Mouse (Mus musculus) 416B (cell line): Measurements from ENCODE around the gene Etfrf1.

ENCODE experiments used
- DNase-seq: peaks from one replicate; pipeline ENCODE4 v3.0.0; 2011; ENCODE audit warnings: low read depth

Etfrf1 gene

GRCm38 (mm10) chr6:145210816-145211338 lies at the start of gene Etfrf1, which contains the start of gene Casc1:
Gene Etfrf1 (plus strand): TSS chr6:145211134.
Gene Casc1 (minus strand): TSS chr6:145211005.
- peak; percentile 100 for DNase-seq

GRCm38 (mm10) chr6:145171892-145172606 lies 38.9 kb upstream of the Etfrf1 start:
- DNase-seq, result no peak

- DNase-seq, result no peak
Observed at GRCm38 (mm10) chr6:145173781-145174191, 37.1 kb upstream of the Etfrf1 start.

- DNase-seq, result no peak
Observed at GRCm38 (mm10) chr6:145175571-145175981, 35.4 kb upstream of the Etfrf1 start.

- DNase-seq, result no peak
Observed at GRCm38 (mm10) chr6:145176474-145176873, 34.5 kb upstream of the Etfrf1 start.

- peak; percentile 71 for DNase-seq
Observed at GRCm38 (mm10) chr6:145179665-145180064, 31.3 kb upstream of the Etfrf1 start.

- DNase-seq, result no peak
Observed at GRCm38 (mm10) chr6:145182044-145182443, 28.9 kb upstream of the Etfrf1 start.

GRCm38 (mm10) chr6:145186096-145186495 lies 24.8 kb upstream of the Etfrf1 start:
- no peak for DNase-seq

- peak; percentile 55 for DNase-seq
Observed at GRCm38 (mm10) chr6:145187093-145188088, 23.5 kb upstream of the Etfrf1 start.

- DNase-seq, result no peak
Observed at GRCm38 (mm10) chr6:145193038-145193437, 17.9 kb upstream of the Etfrf1 start.

- DNase-seq, result peak; percentile 33
Observed at GRCm38 (mm10) chr6:145193446-145193845, 17.5 kb upstream of the Etfrf1 start.

GRCm38 (mm10) chr6:145197949-145198686 lies 12.8 kb upstream of the Etfrf1 start:
- no peak for DNase-seq

GRCm38 (mm10) chr6:145202432-145203125 lies 8.4 kb upstream of the Etfrf1 start:
- no peak for DNase-seq

- DNase-seq, result no peak
Observed at GRCm38 (mm10) chr6:145204440-145204839, 6.5 kb upstream of the Etfrf1 start.

- DNase-seq, result no peak
Observed at GRCm38 (mm10) chr6:145205142-145205541, 5.8 kb upstream of the Etfrf1 start.

GRCm38 (mm10) chr6:145210056-145210680 lies 766 bp upstream of the Etfrf1 start:
- no peak for DNase-seq

- peak; percentile 92 for DNase-seq
Observed at GRCm38 (mm10) chr6:145211376-145212305, 707 bp downstream of the Etfrf1 start.

- no peak for DNase-seq
Observed at GRCm38 (mm10) chr6:145213916-145214315, 3.0 kb downstream of the Etfrf1 start.

GRCm38 (mm10) chr6:145215826-145216225 lies 4.9 kb downstream of the Etfrf1 start:
- DNase-seq, result peak; percentile 77

- DNase-seq, result peak; percentile 56
Observed at GRCm38 (mm10) chr6:145224246-145224645, 13.3 kb downstream of the Etfrf1 start.
